In the genomic region with DNA sequence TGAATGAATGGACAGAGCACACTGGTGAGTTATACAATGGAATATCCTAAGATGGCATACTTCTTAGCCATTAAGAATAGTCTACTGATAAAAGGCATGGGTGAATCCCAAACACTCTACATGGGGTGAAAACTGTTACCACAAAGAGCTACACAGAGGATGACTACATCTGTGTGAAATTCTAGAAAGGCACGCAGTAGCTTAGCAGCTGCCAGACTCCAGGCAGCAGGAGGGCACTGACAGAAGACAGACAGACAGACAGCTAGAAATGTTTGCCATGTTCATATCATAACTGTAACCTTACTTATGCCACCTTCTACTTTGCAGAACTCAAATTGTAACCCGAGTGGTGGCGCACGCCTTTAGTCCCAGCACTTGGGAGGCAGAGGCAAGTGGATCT, we compare ENCODE assay signal across 28 mouse cellular contexts. TPM values are rescaled to one million over a fixed set of nuclear protein-coding genes. Genes with fewer than 3 reads are reported as not detected.
DNase-seq lines count a peak whose midpoint lies in the region; ATAC-seq and TF ChIP-seq lines count a peak whose summit lies in the region.
"Had no signal": no experiment of that assay in that cellular context is flagged by ENCODE, and none has a peak within 500 bp of the region (broad histone marks: within the 10 kb centered on the region; RNA-seq: fewer than 3 reads in every experiment).

No protein-coding gene starts in this region.

- peaks cover 75% of the 10 kb centered on the region for H3K36me3 ChIP-seq in liver, embryonic 13.5 days
- H3K36me3 ChIP-seq in liver, embryonic 16.5 days (ENCODE audit: control insufficient read depth, insufficient read depth) = peaks cover 16% of the 10 kb centered on the region
- H3K36me3 ChIP-seq: heart, embryonic 10.5 days; hindbrain, embryonic 12.5 days; hindbrain, embryonic 15.5 days had no signal

- H3K4me3 ChIP-seq in gastrocnemius, adult 2 months = no peak overlapping the region
- no peak overlapping the region for H3K4me3 ChIP-seq in liver, embryonic 13.5 days (replicated peaks)
- H3K4me3 ChIP-seq in liver, embryonic 16.5 days (ENCODE audit: low read depth, low read length) = no peak overlapping the region
- H3K4me3 ChIP-seq: embryonic facial prominence, embryonic 10.5 days; embryonic facial prominence, embryonic 13.5 days; erythroblast, embryonic 14.5 days; forebrain, embryonic 13.5 days; heart, embryonic 10.5 days; heart, embryonic 13.5 days; hindbrain, embryonic 12.5 days; hindbrain, embryonic 15.5 days had no signal

- intact Hi-C loops in gastrocnemius, adult 2 months (cut with DNase I) = no loop called here
- intact Hi-C loops in gastrocnemius, postnatal 14 days (cut with DNase I; ENCODE audit: low total_unique reads) = no loop called here

- 88% methylated on average over 4 of the region's 4 CpGs for WGBS in liver, embryonic 13.5 days (ENCODE audit: insufficient replicate concordance)
- 89% methylated on average over 4 of the region's 4 CpGs for WGBS in liver, embryonic 16.5 days (ENCODE audit: insufficient replicate concordance)

- H3K9me3 ChIP-seq in liver, embryonic 13.5 days (replicated peaks) = no peaks in the 10 kb centered on the region
- no peaks in the 10 kb centered on the region for H3K9me3 ChIP-seq in liver, embryonic 16.5 days (replicated peaks; ENCODE audit: control insufficient read depth, low read length)
- H3K9me3 ChIP-seq: embryonic facial prominence, embryonic 10.5 days; embryonic facial prominence, embryonic 13.5 days; G1E; heart, embryonic 10.5 days; heart, embryonic 13.5 days; hindbrain, embryonic 12.5 days; hindbrain, embryonic 15.5 days had no signal

- no peak for TF ChIP-seq CTCF in gastrocnemius, adult 2 months (IDR thresholded peaks at IDR 0.05)

- peak overlapping the region; percentile 16; the same call in 1 of the 2 replicates for H3K27ac ChIP-seq in gastrocnemius, adult 2 months
- H3K27ac ChIP-seq in liver, embryonic 13.5 days = peak overlapping the region; percentile 63
- peak overlapping the region; percentile 24; the same call in 1 of the 2 replicates for H3K27ac ChIP-seq in liver, embryonic 16.5 days (ENCODE audit: low read length)
- H3K27ac ChIP-seq: embryonic facial prominence, embryonic 10.5 days; embryonic facial prominence, embryonic 13.5 days; forebrain, embryonic 13.5 days; heart, embryonic 10.5 days; heart, embryonic 13.5 days; hindbrain, embryonic 12.5 days; hindbrain, embryonic 15.5 days had no signal

- ATAC-seq in liver, embryonic 13.5 days (ENCODE audit: low read depth) = no peak
- ATAC-seq in liver, embryonic 16.5 days (ENCODE audit: low read depth) = no peak
- ATAC-seq: forebrain, embryonic 13.5 days; forebrain, embryonic 16.5 days had no signal

- DNase-seq in gastrocnemius, adult 2 months = no peak
- no peak for DNase-seq in gastrocnemius, postnatal 14 days
- DNase-seq in liver, embryonic 13.5 days = no peak
- DNase-seq in liver = no peak
- no peak for DNase-seq in kidney, postnatal 14 days
- no peak for DNase-seq in left cerebral cortex, adult 18-20 months (ENCODE audit: low spot score in 2 of 2)
- DNase-seq in cerebellum, adult 9-10 months = no peak
- DNase-seq: adrenal gland, adult 2 months; adrenal gland, postnatal 14 days; cerebellum, adult 11 months; cerebellum, adult 2 months; cerebellum, postnatal 10 days; cerebellum, postnatal 36 days; embryo, embryonic 11 days; gastrocnemius, postnatal 25 days; heart, adult 18-20 months had no signal

- H3K4me2 ChIP-seq in liver, embryonic 13.5 days = no peak overlapping the region
- H3K4me2 ChIP-seq in liver, embryonic 16.5 days (ENCODE audit: low read depth, low read length) = no peak overlapping the region
- H3K4me2 ChIP-seq: embryonic facial prominence, embryonic 13.5 days; forebrain, embryonic 13.5 days; heart, embryonic 13.5 days; hindbrain, embryonic 12.5 days; hindbrain, embryonic 15.5 days had no signal

- H3K9ac ChIP-seq in liver, embryonic 13.5 days = no peak overlapping the region
- no peak overlapping the region for H3K9ac ChIP-seq in liver, embryonic 16.5 days (ENCODE audit: low read depth, low read length)
- H3K9ac ChIP-seq: embryonic facial prominence, embryonic 13.5 days; forebrain, embryonic 13.5 days; heart, embryonic 13.5 days; hindbrain, embryonic 12.5 days; hindbrain, embryonic 15.5 days had no signal

- no peaks in the 10 kb centered on the region for H3K27me3 ChIP-seq in liver, embryonic 13.5 days
- H3K27me3 ChIP-seq in liver, embryonic 16.5 days (ENCODE audit: control insufficient read depth, insufficient read depth, low read depth, low read length) = no peaks in the 10 kb centered on the region
- H3K27me3 ChIP-seq: CH12.LX; embryonic facial prominence, embryonic 13.5 days; forebrain, embryonic 13.5 days; heart, embryonic 13.5 days; hindbrain, embryonic 12.5 days; hindbrain, embryonic 15.5 days had no signal

- H3K4me1 ChIP-seq in liver, embryonic 13.5 days (replicated peaks) = peaks cover 92% of the 10 kb centered on the region
- H3K4me1 ChIP-seq in liver, embryonic 16.5 days (ENCODE audit: control insufficient read depth, low read depth, low read length) = peaks cover 45% of the 10 kb centered on the region

RNA-seq across cellular contexts. Expression of a gene that starts 39.0 kb away (rescaled TPM):
- 10 to 100 TPM; 25.7 to 40.5 TPM for total RNA-seq in gastrocnemius, adult 2 months (2021)
- 10 to 100 TPM; 22.8 to 45.1 TPM for total RNA-seq in gastrocnemius, postnatal 14 days (2021)
- polyA plus RNA-seq in liver, embryonic 13.5 days (2015; fragmentation: Nextera tagmentation; extraction: Ambion mirVana) = 14.5 and 15.2 TPM in 2 replicates
- 12.7 and 13.7 TPM in 2 replicates for polyA plus RNA-seq in liver, embryonic 16.5 days (2015; fragmentation: Nextera tagmentation; extraction: Ambion mirVana)
- total RNA-seq in left cerebral cortex, adult 18-20 months (2021) = 10 to 100 TPM; 71.8 to 72.4 TPM
